Mouse (Mus musculus) liver, embryonic 11.5 days (tissue): ENCODE data around the gene Tnfrsf21. TPM values are rescaled to one million over a fixed set of nuclear protein-coding genes. Genes with fewer than 3 reads are reported as not detected.

Source experiments
- ATAC-seq: fragments of 200-750 bp; cut with Nextera tagmentation; replicated peaks from 2 replicates; pipeline ENCODE4 v1.8.0; 2017; ENCODE audit warnings: moderate number of reproducible peaks, mild to moderate bottlenecking, moderate TSS enrichment, moderate library complexity; ENCODE audit not compliant: low FRiP score
- DNase-seq: peaks from one replicate; pipeline ENCODE4 v3.0.0-alpha.2; 2017; ENCODE audit warnings: low spot score
- H3K27ac ChIP-seq: fragments of 300-500 bp; sonication (generic); 2 replicates; pipeline ENCODE4 v1.5.1; 2014; ENCODE audit warnings: mild to moderate bottlenecking, low read depth, low read length, control low read depth
- H3K27me3 ChIP-seq: fragments of 300-500 bp; sonication (generic); replicated peaks from 2 replicates; pipeline ENCODE4 v1.6.1; 2014; ENCODE audit warnings: low read length, mixed read lengths; ENCODE audit not compliant: control insufficient read depth, insufficient read depth
- H3K36me3 ChIP-seq: fragments of 300-500 bp; sonication (generic); 2 replicates; pipeline ENCODE4 v1.6.1; 2014; ENCODE audit warnings: mild to moderate bottlenecking, low read length, moderate library complexity, mixed read lengths; ENCODE audit not compliant: control insufficient read depth, insufficient read depth
- H3K4me1 ChIP-seq: fragments of 300-500 bp; sonication (generic); replicated peaks from 2 replicates; pipeline ENCODE4 v1.6.1; 2014; ENCODE audit warnings: low read length, mixed read lengths; ENCODE audit not compliant: control insufficient read depth, insufficient read depth
- H3K4me2 ChIP-seq: fragments of 300-500 bp; sonication (generic); 2 replicates; pipeline ENCODE4 v1.6.1; 2014; ENCODE audit warnings: mild to moderate bottlenecking, control low read depth, moderate library complexity
- H3K4me3 ChIP-seq: fragments of 300-500 bp; sonication (generic); 2 replicates; pipeline ENCODE4 v1.5.1; 2014; ENCODE audit warnings: low read depth, low read length, control low read depth
- H3K9ac ChIP-seq: fragments of 300-500 bp; sonication (generic); 2 replicates; pipeline ENCODE4 v1.6.1; 2014; ENCODE audit warnings: low read depth, low read length, control low read depth
- H3K9me3 ChIP-seq: fragments of 300-500 bp; sonication (generic); 2 replicates; pipeline ENCODE4 v1.6.1; 2016; ENCODE audit warnings: low read length, inconsistent platforms, mixed read lengths; ENCODE audit not compliant: control insufficient read depth
- WGBS: fragments of 180-500 bp; shearing (Covaris S2); extraction: QIAGEN DNeasy Blood & Tissue Kit; methylation state at CpG from one replicate; pipeline ENCODE4 v1.1.7; 2014; 5-methylcytosine and 5-hydroxymethylcytosine counted together
- polyA plus RNA-seq: library from polyadenylated mRNA; unstranded; fragments of >200 nt; fragmentation: Nextera tagmentation; extraction: Ambion mirVana; gene quantifications from 2 replicates; pipeline ENCODE4 v1.2.1, GENCODE M21; 2014

The Tnfrsf21 gene
- polyA plus RNA-seq, 1 experiment from 2014 or later, result 30.8 TPM

- no peak for ATAC-seq
- Histone ChIP-seq H3K9ac (no peak overlapping the region), H3K27ac (no peak overlapping the region), H3K9me3 (no peaks in the 10 kb centered on the region), H3K4me3 (no peak overlapping the region), H3K27me3 (no peaks in the 10 kb centered on the region), H3K36me3 (peaks cover 2% of the 10 kb centered on the region; the same call in 1 of the 2 replicates), H3K4me1 (peaks cover 16% of the 10 kb centered on the region), H3K4me2 (no peak overlapping the region)
- no peak for DNase-seq
- 93% methylated on average over 5 of the region's 5 CpGs for WGBS
Observed at GRCm38 (mm10) chr17:43021017-43021416, 4.7 kb downstream of the Tnfrsf21 start.

- H3K9ac ChIP-seq, result no peak overlapping the region
- H3K4me2 ChIP-seq, result no peak overlapping the region
- H3K4me1 ChIP-seq, result peaks cover 20% of the 10 kb centered on the region
- ATAC-seq, result no peak
- H3K27ac ChIP-seq, result no peak overlapping the region
- H3K4me3 ChIP-seq, result no peak overlapping the region
- no peak for DNase-seq
- WGBS, result 93% methylated on average over 9 of the region's 9 CpGs
- H3K9me3 ChIP-seq, result no peaks in the 10 kb centered on the region
- no peaks in the 10 kb centered on the region for H3K27me3 ChIP-seq
- H3K36me3 ChIP-seq, result peaks cover 2% of the 10 kb centered on the region; the same call in 1 of the 2 replicates
Observed at GRCm38 (mm10) chr17:43022056-43022455, 5.7 kb downstream of the Tnfrsf21 start.

GRCm38 (mm10) chr17:43023637-43024217 lies 7.4 kb downstream of the Tnfrsf21 start:
- ATAC-seq, result no peak
- peak overlapping the region; percentile 0; the same call in 1 of the 2 replicates for H3K4me2 ChIP-seq
- H3K9ac ChIP-seq, result peak overlapping the region; percentile 4; the same call in 1 of the 2 replicates
- H3K4me3 ChIP-seq, result no peak overlapping the region
- no peak for DNase-seq
- H3K27ac ChIP-seq, result peak overlapping the region; percentile 83
- H3K9me3 ChIP-seq, result no peaks in the 10 kb centered on the region
- peaks cover 20% of the 10 kb centered on the region for H3K4me1 ChIP-seq
- no peaks in the 10 kb centered on the region for H3K27me3 ChIP-seq
- WGBS, result 83% methylated on average over 12 of the region's 12 CpGs
- peaks cover 2% of the 10 kb centered on the region; the same call in 1 of the 2 replicates for H3K36me3 ChIP-seq

GRCm38 (mm10) chr17:43024531-43024930 lies 8.2 kb downstream of the Tnfrsf21 start:
- H3K9me3 ChIP-seq, result no peaks in the 10 kb centered on the region
- no peak overlapping the region for H3K4me3 ChIP-seq
- H3K27ac ChIP-seq, result peak overlapping the region; percentile 83
- WGBS, result 60% methylated on average over 3 of the region's 3 CpGs
- no peaks in the 10 kb centered on the region for H3K27me3 ChIP-seq
- H3K4me2 ChIP-seq, result peak overlapping the region; percentile 41
- peaks cover 23% of the 10 kb centered on the region for H3K4me1 ChIP-seq
- peaks cover 2% of the 10 kb centered on the region; the same call in 1 of the 2 replicates for H3K36me3 ChIP-seq
- DNase-seq (no peak), ATAC-seq (0 out of 2 replicates have a peak, but pooled peaks have one; percentile 4)
- H3K9ac ChIP-seq, result 0 out of 2 replicates have a peak overlapping the region, but pooled peaks have one; percentile 4

- WGBS, result 52% methylated on average over 6 of the region's 6 CpGs
- Histone ChIP-seq H3K4me3 (no peak overlapping the region), H3K4me2 (peak overlapping the region; percentile 41), H3K36me3 (peaks cover under 1% of the 10 kb centered on the region; the same call in 1 of the 2 replicates), H3K27me3 (no peaks in the 10 kb centered on the region), H3K4me1 (peaks cover 24% of the 10 kb centered on the region), H3K9ac (peak overlapping the region; percentile 4; the same call in 1 of the 2 replicates), H3K9me3 (no peaks in the 10 kb centered on the region), H3K27ac (peak overlapping the region; percentile 83)
- peak; percentile 98 for ATAC-seq
- DNase-seq, result no peak
Observed at GRCm38 (mm10) chr17:43025048-43025447, 8.7 kb downstream of the Tnfrsf21 start.

GRCm38 (mm10) chr17:43025819-43026593 lies 9.7 kb downstream of the Tnfrsf21 start:
- Histone ChIP-seq H3K9me3 (no peaks in the 10 kb centered on the region), H3K27ac (peak overlapping the region; percentile 83), H3K4me2 (peak overlapping the region; percentile 41), H3K27me3 (no peaks in the 10 kb centered on the region), H3K4me1 (peaks cover 24% of the 10 kb centered on the region), H3K36me3 (no peaks in the 10 kb centered on the region), H3K9ac (peak overlapping the region; percentile 49; the same call in 1 of the 2 replicates), H3K4me3 (no peak overlapping the region)
- 87% methylated on average over 22 of the region's 22 CpGs for WGBS
- no peak for DNase-seq
- no peak for ATAC-seq

- no peak for DNase-seq
- no peak overlapping the region for H3K4me3 ChIP-seq
- H3K4me2 ChIP-seq, result no peak overlapping the region
- H3K4me1 ChIP-seq, result peaks cover 24% of the 10 kb centered on the region
- no peak overlapping the region for H3K9ac ChIP-seq
- no peaks in the 10 kb centered on the region for H3K36me3 ChIP-seq
- no peak for ATAC-seq
- 81% methylated on average over 4 of the region's 4 CpGs for WGBS
- no peaks in the 10 kb centered on the region for H3K9me3 ChIP-seq
- H3K27me3 ChIP-seq, result no peaks in the 10 kb centered on the region
- H3K27ac ChIP-seq, result no peak overlapping the region
Observed at GRCm38 (mm10) chr17:43026708-43027107, 10.4 kb downstream of the Tnfrsf21 start.

- Histone ChIP-seq H3K27me3 (no peaks in the 10 kb centered on the region), H3K9ac (0 out of 2 replicates have a peak overlapping the region, but pooled peaks have one; percentile 5), H3K4me1 (peaks cover 14% of the 10 kb centered on the region), H3K4me2 (peak overlapping the region; percentile 12; the same call in 1 of the 2 replicates), H3K36me3 (no peaks in the 10 kb centered on the region), H3K27ac (no peak overlapping the region), H3K4me3 (no peak overlapping the region), H3K9me3 (no peaks in the 10 kb centered on the region)
- no peak for DNase-seq
- ATAC-seq, result 0 out of 2 replicates have a peak, but pooled peaks have one; percentile 33
- WGBS, result 86% methylated on average over 3 of the region's 3 CpGs
Observed at GRCm38 (mm10) chr17:43029546-43029945, 13.2 kb downstream of the Tnfrsf21 start.
